Mouse (Mus musculus) MEL (cell line): Measurements from ENCODE around the gene Calm3.

Experiments used
- CHD1 ChIP-seq: IDR thresholded peaks from 2 replicates; pipeline ENCODE4 v1.6.1; 2012; ENCODE audit warnings: low read depth, mild to moderate bottlenecking, inconsistent platforms, low read length, improper control_type of control experiment
- CTCF ChIP-seq, 3 experiments: IDR thresholded peaks in 2 of 3; conservative IDR thresholded peaks in 1 of 3; 2 replicates each; pipeline ENCODE4 v1.5.1; 2011 to 2012; ENCODE audit warnings: low read length in 3 of 3, low read depth in 2 of 3, mild to moderate bottlenecking in 2 of 3, improper control_type of control experiment in 1 of 3, inconsistent platforms in 1 of 3, mixed read lengths in 1 of 3, moderate library complexity in 1 of 3; ENCODE audit not compliant: control insufficient read depth in 1 of 3, insufficient read depth in 1 of 3, poor library complexity in 1 of 3, severe bottlenecking in 1 of 3
- E2F4 ChIP-seq: IDR thresholded peaks from 2 replicates; pipeline ENCODE4 v1.6.1; 2011; ENCODE audit warnings: low read depth, low read length, improper control_type of control experiment, borderline replicate concordance
- GATA1 ChIP-seq: IDR thresholded peaks from 2 replicates; pipeline ENCODE4 v1.6.1; 2011; ENCODE audit warnings: low read depth, low read length, improper control_type of control experiment
- KAT2A ChIP-seq: conservative IDR thresholded peaks from 2 replicates; pipeline ENCODE4 v1.6.1; 2012; ENCODE audit warnings: low read depth, low read length, improper control_type of control experiment, inconsistent platforms
- MYB ChIP-seq: IDR thresholded peaks from 2 replicates; pipeline ENCODE4 v1.6.1; 2011; ENCODE audit warnings: mild to moderate bottlenecking, low read depth, low read length, improper control_type of control experiment
- POLR2A ChIP-seq, 2 experiments: IDR thresholded peaks; 2 replicates each; pipeline ENCODE4 v1.6.1; 2011 to 2012; ENCODE audit warnings: low read length in 2 of 2, mild to moderate bottlenecking in 2 of 2, control low read depth in 1 of 2, improper control_type of control experiment in 1 of 2, low read depth in 1 of 2, moderate library complexity in 1 of 2; ENCODE audit not compliant: control insufficient read depth in 1 of 2, insufficient read depth in 1 of 2, poor library complexity in 1 of 2
- RAD21 ChIP-seq: IDR thresholded peaks from 2 replicates; pipeline ENCODE4 v1.6.1; 2011; ENCODE audit warnings: mild to moderate bottlenecking, low read depth, low read length, improper control_type of control experiment
- SIN3A ChIP-seq: IDR thresholded peaks from 2 replicates; pipeline ENCODE4 v1.6.1; 2012; ENCODE audit warnings: low read length, improper control_type of control experiment, inconsistent platforms
- TAL1 ChIP-seq: IDR thresholded peaks from 2 replicates; pipeline ENCODE4 v1.6.1; 2012; ENCODE audit warnings: mild to moderate bottlenecking, inconsistent platforms, low read length, moderate library complexity, mixed read lengths
- USF1 ChIP-seq: IDR thresholded peaks from 2 replicates; pipeline ENCODE4 v1.6.1; 2014; ENCODE audit warnings: low read depth, mild to moderate bottlenecking, inconsistent platforms, low read length, improper control_type of control experiment, moderate library complexity

DNA sequence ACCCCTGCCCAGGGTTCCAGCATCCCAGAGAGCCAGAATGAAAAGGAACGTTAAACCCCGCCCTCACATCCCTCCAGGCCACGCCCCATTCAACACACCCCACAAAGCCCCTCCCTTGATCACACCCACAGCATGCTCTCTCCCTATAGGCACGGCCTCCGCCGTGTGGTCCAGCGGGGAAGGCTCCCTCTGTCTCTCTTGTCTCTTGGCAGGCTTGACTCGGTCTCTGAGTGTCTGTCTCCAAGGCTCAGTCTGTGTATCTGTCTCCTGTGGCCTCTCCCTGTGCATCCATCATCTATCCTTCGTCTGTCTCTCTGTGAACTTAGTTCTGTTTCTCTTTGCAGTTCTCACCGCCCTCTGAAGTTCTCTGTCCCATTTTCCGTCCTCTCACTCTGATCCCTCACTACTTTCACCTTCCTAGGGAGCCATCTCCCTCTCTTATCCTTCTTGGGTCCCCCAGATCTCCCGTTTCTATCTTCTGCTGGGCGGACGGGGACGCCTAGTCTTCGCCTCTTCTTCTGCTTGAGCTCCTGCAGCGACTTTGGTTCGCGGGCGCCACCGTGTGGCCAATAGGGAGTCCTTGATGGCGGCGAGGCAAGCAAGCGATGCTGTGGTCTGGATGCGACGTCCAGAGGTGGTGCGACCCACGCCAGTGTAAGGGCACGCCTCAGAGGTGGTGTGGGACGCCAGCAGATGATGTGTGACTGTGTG, 32.1 kb downstream of the Calm3 start, which contains the start of gene Gng8:
- no peak for TF ChIP-seq GATA1
- no peak for TF ChIP-seq TAL1
- no peak for TF ChIP-seq CHD1
- TF ChIP-seq RAD21: peak; percentile 66
- TF ChIP-seq KAT2A: no peak
- TF ChIP-seq E2F4: no peak
- TF ChIP-seq USF1: no peak
- no peak; the same call in 1 of the 2 replicates for TF ChIP-seq SIN3A
- peak; percentile 62 to 94 (median 88) for TF ChIP-seq CTCF (IDR thresholded peaks at IDR 0.05 in 2 of 3, conservative IDR thresholded peaks at IDR 0.05 in 1 of 3; ENCODE audit: control insufficient read depth in 1 of 3, insufficient read depth in 1 of 3, low read depth in 2 of 3, low read length in 3 of 3, poor library complexity in 1 of 3, severe bottlenecking in 1 of 3)
- no peak for TF ChIP-seq MYB
- TF ChIP-seq POLR2A (IDR thresholded peaks at IDR 0.05; ENCODE audit: control insufficient read depth in 1 of 2, insufficient read depth in 1 of 2, low read depth in 1 of 2, low read length in 2 of 2, poor library complexity in 1 of 2): no peak
